Mouse (Mus musculus) E14TG2a.4 (cell line): ENCODE measurements at regions not wholly inside any gene's neighbourhood (a gene's known extent, or its start where the extent isn't known, plus 50 kb on each side); places are given as distances from the start of the nearest gene placed in this dataset.

ENCODE experiments used
- CTCF ChIP-seq: conservative IDR thresholded peaks from 2 replicates; pipeline ENCODE4 v1.5.1; 2014; ENCODE audit warnings: low read length
- NANOG ChIP-seq: IDR thresholded peaks from 2 replicates; pipeline ENCODE4 v1.6.1; 2014; ENCODE audit warnings: borderline replicate concordance, low read length, mixed read lengths

GRCm38 (mm10) chr6:41152101-41152500 lies 116.8 kb upstream of the 2210010C04Rik start:
- no peak for TF ChIP-seq CTCF
- TF ChIP-seq NANOG: no peak
